Mouse (Mus musculus): Measurements from ENCODE around the gene Prdm11. TPM values are rescaled to one million over a fixed set of nuclear protein-coding genes. Genes with fewer than 3 reads are reported as not detected.

Prdm11 gene
- polyA plus RNA-seq, 1 experiment from 2014 or later: 7.3 TPM

DNA sequence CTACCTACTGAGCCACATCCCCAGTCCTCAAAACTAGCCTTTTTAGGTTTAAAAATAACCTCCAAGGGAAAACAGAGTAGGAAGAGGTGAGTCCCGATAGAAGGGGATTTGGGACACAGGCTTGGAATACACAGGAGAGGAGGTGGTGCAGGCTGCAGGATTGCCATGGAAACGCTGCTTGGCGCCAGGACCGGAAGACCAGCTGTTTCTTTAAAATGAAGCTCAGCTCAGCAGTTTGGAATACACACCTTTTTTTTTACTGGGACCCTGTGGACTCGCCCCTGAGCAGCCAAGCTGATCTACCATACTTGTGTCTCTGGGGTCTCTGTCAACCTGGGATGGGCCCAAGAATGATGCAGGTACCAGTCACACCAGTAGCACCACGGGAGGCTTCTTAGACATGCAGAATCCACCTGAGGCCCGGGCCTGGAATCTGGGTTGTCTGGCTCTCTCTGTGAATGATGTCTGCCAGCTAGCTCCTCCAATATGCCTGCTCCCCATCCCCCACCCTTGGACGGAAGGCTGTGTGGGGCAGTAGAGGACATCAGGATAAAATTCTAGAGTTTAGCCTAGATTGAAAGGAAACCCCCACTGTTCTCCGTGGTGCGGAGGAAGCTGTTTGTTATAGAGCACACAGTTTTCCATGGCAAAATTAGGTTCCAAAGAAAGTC is 111.5 kb downstream of the Prdm11 start:
- Histone ChIP-seq H3K9ac (ENCODE audit: low read depth, low read length) (no peak overlapping the region), H3K4me3 (ENCODE audit: low read length) (no peak overlapping the region), H3K9me3 (ENCODE audit: control insufficient read depth, low read length) (no peaks in the 10 kb centered on the region), H3K4me1 (ENCODE audit: control insufficient read depth, insufficient read depth, low read length) (peaks cover 8% of the 10 kb centered on the region), H3K27me3 (replicated peaks; ENCODE audit: control insufficient read depth, insufficient read depth, low read length) (no peaks in the 10 kb centered on the region), H3K4me2 (ENCODE audit: low read depth, low read length) (no peak overlapping the region), H3K27ac (ENCODE audit: low read length) (no peak overlapping the region), H3K36me3 (ENCODE audit: control insufficient read depth, insufficient read depth, low read length) (no peaks in the 10 kb centered on the region)
- WGBS: 26% methylated on average over 10 of the region's 10 CpGs
- ATAC-seq: no peak

DNA sequence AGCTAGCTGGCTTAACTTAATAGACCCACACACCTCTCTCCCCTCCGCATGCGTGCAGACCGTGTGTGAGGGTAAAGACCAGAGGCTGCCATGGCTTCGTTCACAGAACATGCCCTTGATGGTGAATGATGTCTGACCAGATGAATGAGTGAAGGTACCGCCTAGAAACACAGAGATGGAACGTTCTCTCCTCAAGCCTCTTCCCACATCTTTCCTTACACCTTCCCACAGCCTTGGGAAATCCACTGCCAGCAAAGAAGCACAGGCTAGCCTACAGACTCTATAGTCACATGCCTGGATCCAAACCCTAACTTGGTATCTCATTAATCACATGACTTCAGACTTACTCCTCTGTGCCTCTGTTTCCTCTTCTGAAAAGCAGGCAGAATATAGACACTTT is 112.6 kb downstream of the Prdm11 start:
- Histone ChIP-seq H3K27ac (ENCODE audit: low read length) (no peak overlapping the region), H3K9ac (ENCODE audit: low read depth, low read length) (no peak overlapping the region), H3K9me3 (ENCODE audit: control insufficient read depth, low read length) (no peaks in the 10 kb centered on the region), H3K4me2 (ENCODE audit: low read depth, low read length) (no peak overlapping the region), H3K27me3 (replicated peaks; ENCODE audit: control insufficient read depth, insufficient read depth, low read length) (no peaks in the 10 kb centered on the region), H3K4me1 (ENCODE audit: control insufficient read depth, insufficient read depth, low read length) (peaks cover 8% of the 10 kb centered on the region), H3K36me3 (ENCODE audit: control insufficient read depth, insufficient read depth, low read length) (no peaks in the 10 kb centered on the region), H3K4me3 (ENCODE audit: low read length) (no peak overlapping the region)
- no peak for ATAC-seq
- WGBS: 85% methylated on average over 6 of the region's 6 CpGs

DNA sequence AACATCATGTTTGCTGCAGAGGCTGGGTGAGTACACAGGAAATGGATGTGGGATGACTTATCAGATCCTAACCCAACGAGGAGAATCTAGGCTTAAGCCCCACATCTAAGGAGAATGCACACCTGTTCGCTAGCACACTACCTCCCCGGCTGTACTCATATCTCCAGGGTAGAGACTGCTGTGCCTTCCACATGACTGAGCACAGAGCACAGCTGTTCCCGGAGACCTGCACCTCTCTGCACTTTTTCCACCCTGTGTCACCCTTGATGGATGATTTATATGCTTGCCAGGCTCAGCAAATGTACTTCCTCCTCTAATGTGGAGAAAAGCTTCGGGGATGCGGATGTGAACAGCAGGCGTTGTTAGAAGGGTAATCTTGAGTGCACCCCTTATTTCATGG is 114.9 kb downstream of the Prdm11 start:
- Histone ChIP-seq H3K9me3 (ENCODE audit: control insufficient read depth, low read length) (no peaks in the 10 kb centered on the region), H3K4me1 (ENCODE audit: control insufficient read depth, insufficient read depth, low read length) (peaks cover 8% of the 10 kb centered on the region), H3K27ac (ENCODE audit: low read length) (no peak overlapping the region), H3K4me2 (ENCODE audit: low read depth, low read length) (no peak overlapping the region), H3K36me3 (ENCODE audit: control insufficient read depth, insufficient read depth, low read length) (no peaks in the 10 kb centered on the region), H3K27me3 (replicated peaks; ENCODE audit: control insufficient read depth, insufficient read depth, low read length) (no peaks in the 10 kb centered on the region), H3K9ac (ENCODE audit: low read depth, low read length) (no peak overlapping the region), H3K4me3 (ENCODE audit: low read length) (no peak overlapping the region)
- ATAC-seq: no peak
- WGBS: 63% methylated on average over 7 of the region's 7 CpGs

DNA sequence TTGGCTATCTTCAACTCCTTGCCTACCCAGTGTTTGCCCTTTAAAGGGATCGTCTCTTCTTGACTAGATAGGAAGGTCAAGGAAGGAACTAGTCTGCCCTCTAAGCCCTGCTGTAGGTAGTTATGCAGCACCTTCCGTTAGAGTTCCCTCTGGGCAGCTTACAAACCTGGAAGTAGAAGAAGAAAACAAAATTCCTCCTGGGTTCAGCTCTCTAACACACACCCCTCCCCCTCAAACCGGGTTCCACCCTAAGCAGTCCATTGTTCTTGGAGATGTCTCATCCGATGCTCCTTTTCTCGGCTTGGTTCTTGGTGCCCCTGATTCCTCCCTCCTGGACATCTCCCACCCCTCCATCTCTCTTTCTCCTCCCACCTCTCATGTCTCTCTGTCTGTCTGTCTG is 116.3 kb downstream of the Prdm11 start:
- Histone ChIP-seq H3K4me1 (ENCODE audit: control insufficient read depth, insufficient read depth, low read length) (peaks cover 6% of the 10 kb centered on the region), H3K4me3 (ENCODE audit: low read length) (no peak overlapping the region), H3K36me3 (ENCODE audit: control insufficient read depth, insufficient read depth, low read length) (no peaks in the 10 kb centered on the region), H3K27me3 (replicated peaks; ENCODE audit: control insufficient read depth, insufficient read depth, low read length) (no peaks in the 10 kb centered on the region), H3K9ac (ENCODE audit: low read depth, low read length) (no peak overlapping the region), H3K27ac (ENCODE audit: low read length) (no peak overlapping the region), H3K4me2 (ENCODE audit: low read depth, low read length) (no peak overlapping the region), H3K9me3 (ENCODE audit: control insufficient read depth, low read length) (no peaks in the 10 kb centered on the region)
- no peak for ATAC-seq
- 75% methylated on average over 5 of the region's 5 CpGs for WGBS

DNA sequence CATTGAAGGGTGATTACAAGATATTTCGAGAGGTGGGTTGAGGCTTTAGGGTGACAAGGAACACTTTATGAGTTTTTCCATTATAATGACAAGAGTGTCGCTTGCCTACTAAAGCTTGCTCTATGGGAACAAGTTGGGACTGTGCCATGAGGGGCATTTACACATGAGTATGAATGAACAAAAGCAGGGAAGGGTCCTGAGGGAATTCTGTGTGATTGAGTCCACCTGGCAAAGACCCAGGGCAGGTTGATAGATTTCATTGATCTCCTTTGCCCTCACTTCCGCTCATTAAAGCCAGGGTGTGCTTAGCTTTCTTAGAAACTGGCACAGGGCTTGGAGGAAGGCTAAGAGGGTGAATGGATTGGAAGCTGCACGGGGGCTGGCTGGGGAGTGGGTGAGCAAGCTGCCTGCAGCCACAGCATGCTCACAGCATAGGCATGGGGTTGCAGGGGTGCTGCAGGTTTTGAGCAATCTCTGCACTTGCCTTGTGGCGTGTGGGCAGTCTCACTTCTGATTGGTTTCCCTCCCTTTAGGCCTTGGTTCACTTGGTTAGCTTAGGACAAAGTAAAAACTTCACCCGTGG is 121.2 kb downstream of the Prdm11 start:
- 73% methylated on average over 6 of the region's 6 CpGs for WGBS
- Histone ChIP-seq H3K9me3 (ENCODE audit: control insufficient read depth, low read length) (no peaks in the 10 kb centered on the region), H3K4me1 (ENCODE audit: control insufficient read depth, insufficient read depth, low read length) (no peaks in the 10 kb centered on the region), H3K4me3 (ENCODE audit: low read length) (no peak overlapping the region), H3K9ac (ENCODE audit: low read depth, low read length) (no peak overlapping the region), H3K36me3 (ENCODE audit: control insufficient read depth, insufficient read depth, low read length) (no peaks in the 10 kb centered on the region), H3K27ac (ENCODE audit: low read length) (no peak overlapping the region), H3K27me3 (replicated peaks; ENCODE audit: control insufficient read depth, insufficient read depth, low read length) (no peaks in the 10 kb centered on the region), H3K4me2 (ENCODE audit: low read depth, low read length) (no peak overlapping the region)
- no peak for ATAC-seq

DNA sequence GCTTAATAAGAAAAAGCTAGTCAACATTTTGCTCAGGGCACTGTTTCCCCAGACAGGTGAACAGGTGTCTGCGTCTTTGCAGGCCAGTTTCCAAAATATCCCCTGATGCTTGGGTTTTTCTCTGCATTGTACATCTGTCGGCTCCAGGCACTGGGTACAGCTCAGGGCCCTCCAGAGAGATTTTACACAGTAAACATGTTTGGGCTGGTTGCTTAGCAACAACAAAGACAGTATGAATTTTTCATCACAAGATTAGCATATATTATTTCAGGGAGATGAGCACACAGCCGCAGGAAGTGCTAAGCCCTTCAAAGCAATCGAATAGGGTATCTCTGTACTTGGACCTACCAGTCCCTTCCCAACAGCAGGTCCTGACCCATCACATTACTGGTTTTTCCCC is 125.3 kb downstream of the Prdm11 start:
- no peak overlapping the region for H3K9ac ChIP-seq (ENCODE audit: low read depth, low read length)
- ATAC-seq: no peak
- H3K27me3 ChIP-seq (replicated peaks; ENCODE audit: control insufficient read depth, insufficient read depth, low read length): no peaks in the 10 kb centered on the region
- H3K4me1 ChIP-seq (ENCODE audit: control insufficient read depth, insufficient read depth, low read length): peaks cover 4% of the 10 kb centered on the region; the same call in 1 of the 2 replicates
- no peak overlapping the region for H3K27ac ChIP-seq (ENCODE audit: low read length)
- no peaks in the 10 kb centered on the region for H3K9me3 ChIP-seq (ENCODE audit: control insufficient read depth, low read length)
- WGBS: 79% methylated on average over 4 of the region's 4 CpGs
- H3K36me3 ChIP-seq (ENCODE audit: control insufficient read depth, insufficient read depth, low read length): no peaks in the 10 kb centered on the region
- H3K4me2 ChIP-seq (ENCODE audit: low read depth, low read length): no peak overlapping the region
- no peak overlapping the region for H3K4me3 ChIP-seq (ENCODE audit: low read length)

DNA sequence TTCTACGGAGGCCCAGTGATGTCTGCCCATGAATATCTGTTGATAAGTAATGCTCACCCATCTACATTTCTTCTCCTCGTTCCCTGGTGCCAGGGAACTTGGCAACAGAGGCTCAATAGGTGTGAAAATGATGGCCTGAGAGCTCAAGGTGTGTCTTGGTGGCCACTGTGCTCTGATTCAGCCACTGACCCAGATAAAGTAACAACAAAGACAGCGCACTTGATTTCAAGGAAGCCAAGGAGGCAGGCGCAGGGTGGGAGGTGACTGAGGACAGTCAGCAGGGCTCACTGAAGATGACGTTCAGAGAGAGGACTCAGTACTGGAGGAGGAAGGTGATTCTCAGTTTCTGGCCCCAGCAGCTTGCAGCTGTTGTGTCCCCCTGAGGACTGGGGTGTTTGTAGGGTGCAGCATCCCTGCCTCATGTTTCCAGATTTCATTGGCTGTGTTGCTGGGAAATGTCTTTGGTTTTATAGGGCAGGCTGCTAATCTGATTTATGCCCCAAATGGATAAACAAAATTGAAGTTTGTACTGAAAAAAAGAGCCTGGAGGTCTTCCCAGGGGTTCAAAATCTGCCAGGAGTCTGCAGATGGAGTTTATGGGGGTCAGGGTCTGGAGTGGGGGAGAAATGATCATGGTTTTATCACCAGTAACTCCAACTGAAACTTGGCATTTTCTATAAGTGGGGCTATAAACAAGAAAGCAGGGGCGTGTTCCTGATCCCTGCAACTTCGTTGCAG is 128.4 kb downstream of the Prdm11 start:
- WGBS: 34% methylated on average over 7 of the region's 7 CpGs
- no peaks in the 10 kb centered on the region for H3K36me3 ChIP-seq (ENCODE audit: control insufficient read depth, insufficient read depth, low read length)
- no peaks in the 10 kb centered on the region for H3K9me3 ChIP-seq (ENCODE audit: control insufficient read depth, low read length)
- H3K9ac ChIP-seq (ENCODE audit: low read depth, low read length): no peak overlapping the region
- no peak overlapping the region for H3K27ac ChIP-seq (ENCODE audit: low read length)
- ATAC-seq: peak; percentile 54; the same call in 1 of the 2 replicates
- H3K4me1 ChIP-seq (ENCODE audit: control insufficient read depth, insufficient read depth, low read length): peaks cover 14% of the 10 kb centered on the region
- no peak overlapping the region for H3K4me2 ChIP-seq (ENCODE audit: low read depth, low read length)
- H3K27me3 ChIP-seq (replicated peaks; ENCODE audit: control insufficient read depth, insufficient read depth, low read length): peaks cover 11% of the 10 kb centered on the region; the same call in 1 of the 2 replicates
- no peak overlapping the region for H3K4me3 ChIP-seq (ENCODE audit: low read length)

DNA sequence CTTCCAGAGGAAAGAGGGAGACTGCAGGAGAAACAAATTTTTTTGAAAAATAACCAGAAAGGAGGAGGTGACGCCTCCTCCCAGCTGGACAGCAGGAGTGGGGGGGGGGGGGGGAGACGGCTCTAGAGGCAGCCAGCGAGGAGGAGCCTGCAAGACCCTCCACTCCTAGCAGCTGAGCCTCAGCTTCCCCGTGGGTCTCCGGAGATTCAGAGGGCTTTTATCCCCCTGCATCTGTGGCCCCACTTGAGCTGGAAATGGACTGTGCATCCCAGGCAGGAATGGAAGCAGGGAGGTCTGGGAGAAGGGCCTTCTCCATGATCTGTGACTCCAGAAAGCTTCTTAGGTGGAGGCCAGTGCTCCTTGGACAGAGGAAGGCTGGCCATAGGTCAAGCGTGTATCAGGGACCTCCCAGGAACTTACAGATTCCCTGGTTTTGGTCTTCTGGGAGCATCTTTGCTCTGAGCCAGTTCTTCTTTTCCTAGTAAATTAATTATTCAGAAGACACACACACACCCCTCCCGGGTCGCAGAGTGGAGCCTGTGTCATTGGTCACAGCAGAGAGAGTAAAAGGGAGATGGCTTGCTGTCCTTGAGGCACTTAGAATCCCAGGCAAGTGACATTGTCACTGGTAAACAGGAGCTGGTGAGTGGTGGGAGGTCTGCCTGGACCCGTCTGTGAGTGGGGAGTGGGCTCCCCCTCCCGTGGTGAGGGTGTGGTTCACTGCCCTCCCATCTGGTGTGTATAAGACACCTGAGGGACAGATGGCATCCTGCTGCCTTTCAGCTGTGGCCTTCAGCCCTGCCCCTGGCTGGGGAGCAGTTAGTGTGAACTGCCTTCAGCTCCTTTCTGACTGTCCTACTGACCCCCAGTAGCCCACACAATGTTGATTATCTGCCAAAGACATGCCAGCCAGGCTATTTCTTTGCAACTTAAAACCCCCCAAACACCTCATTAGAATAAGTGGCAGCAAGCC is 130.0 kb downstream of the Prdm11 start:
- Histone ChIP-seq H3K9me3 (ENCODE audit: control insufficient read depth, low read length) (no peaks in the 10 kb centered on the region), H3K27ac (ENCODE audit: low read length) (no peak overlapping the region), H3K36me3 (ENCODE audit: control insufficient read depth, insufficient read depth, low read length) (no peaks in the 10 kb centered on the region), H3K4me3 (ENCODE audit: low read length) (peak overlapping the region; percentile 50), H3K27me3 (replicated peaks; ENCODE audit: control insufficient read depth, insufficient read depth, low read length) (peaks cover 11% of the 10 kb centered on the region; the same call in 1 of the 2 replicates), H3K4me1 (ENCODE audit: control insufficient read depth, insufficient read depth, low read length) (peaks cover 14% of the 10 kb centered on the region), H3K9ac (ENCODE audit: low read depth, low read length) (peak overlapping the region; percentile 67; the same call in 1 of the 2 replicates), H3K4me2 (ENCODE audit: low read depth, low read length) (peak overlapping the region; percentile 88)
- no peak for ATAC-seq
- 18% methylated on average over 9 of the region's 10 CpGs for WGBS

Measured in intestine, embryonic 16.5 days (tissue).